Mouse (Mus musculus) midbrain, embryonic 16.5 days (tissue): ENCODE measurements around the gene Tinf2. TPM values are rescaled to one million over a fixed set of nuclear protein-coding genes. Genes with fewer than 3 reads are reported as not detected.

Experiments used
- ATAC-seq: fragments of 200-750 bp; cut with Nextera tagmentation; 2 replicates; pipeline ENCODE4 v1.8.0; 2017; ENCODE audit warnings: moderate TSS enrichment
- H3K27ac ChIP-seq: fragments of 300-500 bp; sonication (generic); 2 replicates; pipeline ENCODE4 v1.5.1; 2014; ENCODE audit warnings: mild to moderate bottlenecking, low read length, mixed read lengths
- H3K27me3 ChIP-seq: fragments of 300-500 bp; sonication (generic); 2 replicates; pipeline ENCODE4 v1.6.1; 2014; ENCODE audit warnings: low read depth, low read length, mixed read lengths; ENCODE audit not compliant: control insufficient read depth, insufficient read depth
- H3K36me3 ChIP-seq: fragments of 300-500 bp; sonication (generic); 2 replicates; pipeline ENCODE4 v1.6.1; 2014; ENCODE audit warnings: mild to moderate bottlenecking, low read length, moderate library complexity, mixed read lengths; ENCODE audit not compliant: control insufficient read depth, insufficient read depth
- H3K4me1 ChIP-seq: fragments of 300-500 bp; sonication (generic); 2 replicates; pipeline ENCODE4 v1.6.1; 2014; ENCODE audit warnings: mild to moderate bottlenecking, low read length, mixed read lengths; ENCODE audit not compliant: control insufficient read depth, insufficient read depth
- H3K4me2 ChIP-seq: fragments of 300-500 bp; sonication (generic); 2 replicates; pipeline ENCODE4 v1.6.1; 2014; ENCODE audit warnings: mild to moderate bottlenecking, low read length, mixed read lengths
- H3K4me3 ChIP-seq: fragments of 300-500 bp; sonication (generic); 2 replicates; pipeline ENCODE4 v1.5.1; 2014; ENCODE audit warnings: low read depth, mild to moderate bottlenecking, low read length, moderate library complexity, mixed read lengths
- H3K9ac ChIP-seq: fragments of 300-500 bp; sonication (generic); 2 replicates; pipeline ENCODE4 v1.6.1; 2014; ENCODE audit warnings: low read depth, low read length, mixed read lengths
- H3K9me3 ChIP-seq: fragments of 300-500 bp; sonication (generic); replicated peaks from 2 replicates; pipeline ENCODE4 v1.6.1; 2014; ENCODE audit warnings: mild to moderate bottlenecking, low read length, mixed read lengths; ENCODE audit not compliant: control insufficient read depth, poor library complexity, severe bottlenecking
- whole genome bisulfite sequencing: fragments of 180-500 bp; shearing (Covaris S2); extraction: QIAGEN DNeasy Blood & Tissue Kit; methylation state at CpG from one replicate; pipeline ENCODE4 v1.1.7; 2014; 5-methylcytosine and 5-hydroxymethylcytosine counted together
- polyA plus RNA-seq: library from polyadenylated mRNA; unstranded; fragments of >200 nt; fragmentation: Nextera tagmentation; extraction: Ambion mirVana; gene quantifications from 2 replicates; pipeline ENCODE4 v1.2.1, GENCODE M21; 2015

The Tinf2 gene
- polyA plus RNA-seq, 1 experiment from 2014 or later: 25.8 TPM

DNA sequence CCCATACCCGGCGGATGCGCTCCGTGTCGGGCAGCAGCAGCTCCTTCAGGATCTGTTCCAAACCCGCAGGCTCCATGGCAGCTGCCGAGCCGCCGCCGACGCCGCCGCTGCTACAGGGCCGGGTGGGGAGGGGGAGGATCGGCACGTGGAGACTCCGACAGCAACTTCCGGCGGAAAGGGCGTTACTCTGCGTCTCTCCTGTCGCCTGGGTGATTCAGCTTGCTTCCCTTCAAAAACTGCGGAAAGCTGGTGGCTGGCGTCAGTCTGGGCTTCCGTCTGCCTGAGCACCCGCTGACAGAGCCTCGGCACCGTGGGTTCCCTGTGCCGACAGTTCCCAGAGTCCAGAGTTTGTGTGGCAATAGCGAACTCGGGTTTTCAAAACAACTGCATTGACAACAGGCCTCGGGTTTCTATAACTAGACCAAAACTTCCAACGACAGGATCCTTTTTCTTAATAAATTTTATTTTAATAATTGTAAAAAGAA lies 46.1 kb downstream of the Tinf2 start, which contains the start of gene Ipo4:
Ipo4 (minus strand) TSS at position 435 of the 485 bp plus-strand sequence.
- Histone ChIP-seq H3K4me1 (peaks cover 13% of the 10 kb centered on the region), H3K4me3 (peak within 1 kb of the TSS; percentile 78), H3K27ac (peak within 1 kb of the TSS; percentile 81), H3K4me2 (peak within 1 kb of the TSS; percentile 97), H3K9ac (peak within 1 kb of the TSS; percentile 91), H3K36me3 (peaks cover 25% of the 10 kb centered on the region), H3K9me3 (no peaks in the 10 kb centered on the region), H3K27me3 (no peaks in the 10 kb centered on the region)
- peak; percentile 94 for ATAC-seq
- WGBS: 2% methylated on average over 31 of the region's 33 CpGs

DNA sequence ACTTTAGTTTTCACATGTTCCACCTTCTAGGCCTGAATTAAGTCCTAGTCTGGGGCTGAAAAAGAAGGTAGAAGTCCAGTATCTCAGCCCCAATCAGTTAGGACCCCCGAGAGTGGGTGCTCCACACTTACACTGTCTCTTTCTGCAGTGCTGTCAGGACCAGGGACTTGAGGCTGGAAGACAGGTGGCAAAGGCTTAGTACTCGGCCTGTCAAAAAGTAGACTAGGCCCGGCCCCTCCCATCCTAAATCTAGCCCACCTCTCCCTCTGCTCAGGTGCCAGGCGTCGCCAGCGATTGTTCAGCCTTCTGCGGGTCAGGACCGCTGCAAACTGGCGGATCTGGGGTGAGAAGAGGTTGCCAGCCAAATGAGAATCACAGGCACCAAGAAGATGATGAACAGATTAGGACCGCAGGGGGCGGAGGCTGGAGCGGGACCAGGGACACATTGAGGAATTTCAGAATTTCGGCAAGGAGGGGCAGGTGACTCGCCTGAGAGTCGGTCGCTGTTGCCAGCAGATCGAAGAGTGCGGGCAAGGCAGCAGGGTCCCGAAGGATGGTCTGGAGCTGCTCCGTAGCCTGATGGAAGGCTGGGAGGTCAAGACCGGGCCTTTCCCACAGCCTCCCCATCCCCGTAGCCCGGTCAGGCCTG lies 46.6 kb downstream of the Tinf2 start:
- peak; percentile 27 for ATAC-seq
- H3K4me3 ChIP-seq: peak overlapping the region; percentile 78
- peak overlapping the region; percentile 91 for H3K9ac ChIP-seq
- H3K27ac ChIP-seq: peak overlapping the region; percentile 81
- peak overlapping the region; percentile 97 for H3K4me2 ChIP-seq
- H3K27me3 ChIP-seq: no peaks in the 10 kb centered on the region
- H3K4me1 ChIP-seq: peaks cover 13% of the 10 kb centered on the region
- WGBS: 3% methylated on average over 23 of the region's 23 CpGs
- H3K9me3 ChIP-seq: no peaks in the 10 kb centered on the region
- peaks cover 26% of the 10 kb centered on the region for H3K36me3 ChIP-seq

DNA sequence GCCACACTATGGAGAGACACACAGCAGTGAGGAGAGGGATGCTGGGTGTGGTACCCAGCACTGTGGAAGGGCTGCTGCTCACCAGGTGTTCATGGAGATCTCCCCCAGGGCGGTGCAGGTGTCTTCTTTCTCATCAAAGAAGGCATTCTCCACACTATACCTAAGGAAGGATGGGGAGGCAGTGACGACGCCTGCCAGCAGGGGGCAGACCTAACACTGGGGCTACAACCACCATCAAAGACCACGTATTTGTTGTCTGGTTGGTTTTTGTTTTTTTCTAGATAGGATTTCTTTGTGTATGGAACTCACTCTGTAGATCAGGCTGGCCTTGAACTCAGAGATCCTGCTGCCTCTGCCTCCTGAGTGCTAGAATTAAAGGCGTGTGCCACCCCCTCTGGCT lies 52.3 kb downstream of the Tinf2 start:
- no peak overlapping the region for H3K9ac ChIP-seq
- H3K27ac ChIP-seq: no peak overlapping the region
- ATAC-seq: no peak
- 0 out of 2 replicates have a peak, but pooled peaks cover 1% of the 10 kb centered on the region for H3K4me1 ChIP-seq
- H3K9me3 ChIP-seq: no peaks in the 10 kb centered on the region
- WGBS: 47% methylated on average over 5 of the region's 5 CpGs
- peaks cover 61% of the 10 kb centered on the region for H3K36me3 ChIP-seq
- H3K4me2 ChIP-seq: no peak overlapping the region
- no peak overlapping the region for H3K4me3 ChIP-seq
- H3K27me3 ChIP-seq: no peaks in the 10 kb centered on the region

DNA sequence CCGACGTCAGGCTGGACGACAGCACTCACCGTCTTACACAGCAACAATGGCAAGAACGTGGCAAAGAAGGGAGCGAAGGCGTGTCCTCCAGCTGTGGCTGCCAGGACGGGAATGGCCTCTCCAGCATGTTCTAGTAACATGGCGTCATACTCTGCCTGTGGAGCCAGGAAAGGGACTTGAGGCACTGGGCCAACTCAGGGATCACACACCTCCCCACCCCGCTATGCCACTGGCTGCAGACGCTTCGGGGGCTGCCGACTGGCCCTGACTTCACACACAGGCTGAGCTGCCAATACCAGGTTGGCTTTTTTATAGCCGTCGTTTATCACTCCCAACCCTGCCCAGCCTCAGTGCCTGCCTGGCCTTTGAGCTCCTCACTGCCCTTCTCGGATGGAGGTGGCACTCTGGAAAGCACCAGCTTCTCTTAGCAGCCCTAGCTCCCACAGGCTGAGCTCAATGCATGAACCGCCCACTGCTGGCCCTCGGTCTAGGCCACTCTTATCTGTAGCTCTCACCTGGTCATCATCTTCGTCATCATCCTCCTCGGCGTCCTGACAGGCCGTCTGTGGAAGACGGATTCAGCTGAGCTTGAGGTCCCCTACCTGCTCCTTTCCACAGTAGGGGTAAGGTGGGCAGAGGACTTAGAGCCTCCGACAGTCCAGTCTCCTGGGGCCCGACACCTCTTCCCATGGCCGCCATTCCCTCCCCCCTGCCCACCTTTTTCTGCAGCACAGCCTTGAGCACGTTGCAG lies 53.4 kb downstream of the Tinf2 start:
- H3K4me1 ChIP-seq: no peaks in the 10 kb centered on the region
- no peak overlapping the region for H3K4me2 ChIP-seq
- H3K9ac ChIP-seq: no peak overlapping the region
- no peaks in the 10 kb centered on the region for H3K27me3 ChIP-seq
- no peak overlapping the region for H3K27ac ChIP-seq
- no peak overlapping the region for H3K4me3 ChIP-seq
- H3K36me3 ChIP-seq: peaks cover 59% of the 10 kb centered on the region
- H3K9me3 ChIP-seq: no peaks in the 10 kb centered on the region
- no peak for ATAC-seq
- 97% methylated on average over 26 of the region's 27 CpGs for WGBS

Other genes with a start within 250 kb of the Tinf2 start
- gene Dhrs4, start 203.1 kb downstream of the Tinf2 start, polyA plus RNA-seq: 21.4 and 22.2 TPM in 2 replicates
- gene Carmil3, start 191.2 kb downstream of the Tinf2 start, polyA plus RNA-seq: 34.5 and 37.7 TPM in 2 replicates
- 2.2 and 3.4 TPM in 2 replicates for gene Cpne6, start 171.4 kb downstream of the Tinf2 start, polyA plus RNA-seq
- gene Nrl, start 156.8 kb downstream of the Tinf2 start, polyA plus RNA-seq: 0.08 and 0.19 TPM in 2 replicates
- 29.5 and 30.6 TPM in 2 replicates for gene Pck2, start 141.6 kb downstream of the Tinf2 start, polyA plus RNA-seq
- 134 and 137 TPM in 2 replicates for gene Dcaf11, start 121.8 kb downstream of the Tinf2 start, polyA plus RNA-seq
- gene A730061H03Rik, start 121.4 kb downstream of the Tinf2 start, polyA plus RNA-seq: 0.55 and 0.72 TPM in 2 replicates
- gene Fitm1, start 106.2 kb downstream of the Tinf2 start, polyA plus RNA-seq: 0.22 TPM in 1 of 2 replicates, not detected in the other
- gene Psme1, start 103.7 kb downstream of the Tinf2 start, polyA plus RNA-seq: 238 and 262 TPM in 2 replicates
- 31.6 and 46.9 TPM in 2 replicates for gene Emc9, start 96.5 kb downstream of the Tinf2 start, polyA plus RNA-seq
- 174 and 183 TPM in 2 replicates for gene Psme2, start 90.7 kb downstream of the Tinf2 start, polyA plus RNA-seq
- gene Rnf31, start 90.1 kb downstream of the Tinf2 start, polyA plus RNA-seq: 24.6 and 27.2 TPM in 2 replicates
- gene Irf9, start 78.2 kb downstream of the Tinf2 start, polyA plus RNA-seq: 10.4 and 10.5 TPM in 2 replicates
- gene Rec8, start 63.8 kb downstream of the Tinf2 start, polyA plus RNA-seq: 8.0 and 8.4 TPM in 2 replicates
- gene Ipo4, start 45.9 kb downstream of the Tinf2 start, polyA plus RNA-seq: 116 and 123 TPM in 2 replicates
- gene Gm49378, start 43.9 kb downstream of the Tinf2 start, polyA plus RNA-seq: 2.1 and 2.4 TPM in 2 replicates
- 57.8 and 60.0 TPM in 2 replicates for gene Tm9sf1, start 38.0 kb downstream of the Tinf2 start, polyA plus RNA-seq
- gene Tssk4, start 31.6 kb downstream of the Tinf2 start, polyA plus RNA-seq: 0.20 and 0.28 TPM in 2 replicates
- gene Mdp1, start 21.3 kb downstream of the Tinf2 start, polyA plus RNA-seq: 81.0 and 84.6 TPM in 2 replicates
- gene Gmpr2, start 9.9 kb downstream of the Tinf2 start, polyA plus RNA-seq: 52.5 and 52.7 TPM in 2 replicates
- 532 and 551 TPM in 2 replicates for gene Nedd8, start 9.7 kb downstream of the Tinf2 start, polyA plus RNA-seq
- gene Tgm1, start 32.1 kb upstream of the Tinf2 start, polyA plus RNA-seq: 0.13 and 0.15 TPM in 2 replicates
- gene Rabggta, start 40.4 kb upstream of the Tinf2 start, polyA plus RNA-seq: 64.0 and 65.1 TPM in 2 replicates
- gene Dhrs1, start 63.9 kb upstream of the Tinf2 start, polyA plus RNA-seq: 72.3 and 75.3 TPM in 2 replicates
- 25.9 and 28.0 TPM in 2 replicates for gene Nop9, start 63.9 kb upstream of the Tinf2 start, polyA plus RNA-seq
- gene Cideb, start 76.6 kb upstream of the Tinf2 start, polyA plus RNA-seq: 0.21 and 0.26 TPM in 2 replicates
- gene Ltb4r2, start 79.6 kb upstream of the Tinf2 start, polyA plus RNA-seq: 0.51 and 0.59 TPM in 2 replicates
- gene Ltb4r1, start 84.1 kb upstream of the Tinf2 start, polyA plus RNA-seq: 0.50 and 0.60 TPM in 2 replicates
- gene Adcy4, start 102.3 kb upstream of the Tinf2 start, polyA plus RNA-seq: 4.0 and 5.0 TPM in 2 replicates
- gene Ripk3, start 107.0 kb upstream of the Tinf2 start, polyA plus RNA-seq: 1.6 and 1.7 TPM in 2 replicates
- 6.7 and 7.0 TPM in 2 replicates for gene Nfatc4, start 141.3 kb upstream of the Tinf2 start, polyA plus RNA-seq
- gene Nynrin, start 172.2 kb upstream of the Tinf2 start, polyA plus RNA-seq: 11.0 and 11.9 TPM in 2 replicates
- gene Cbln3, start 202.6 kb upstream of the Tinf2 start, polyA plus RNA-seq: 0.15 and 0.20 TPM in 2 replicates
- 10.4 and 10.5 TPM in 2 replicates for gene Khnyn, start 203.1 kb upstream of the Tinf2 start, polyA plus RNA-seq
- gene Sdr39u1, start 218.5 kb upstream of the Tinf2 start, polyA plus RNA-seq: 160 and 180 TPM in 2 replicates